Mouse (Mus musculus) monocyte, adult 2 months (primary cell): Measurements from ENCODE around the gene Chil1.
A peak's percentile ranks its signal among the peaks of the same experiment; 100 is the strongest.

Source experiments
- DNase-seq, 2 experiments: peaks; one replicate each; pipeline ENCODE4 v3.0.0; 2022; ENCODE audit warnings: low spot score in 2 of 2, low read depth in 1 of 2

Gene Chil1

GRCm38 (mm10) chr1:134182025-134182424 is at the start of gene Chil1:
Gene Chil1 (plus strand): TSS chr1:134182176.
- DNase-seq = no peak

DNA sequence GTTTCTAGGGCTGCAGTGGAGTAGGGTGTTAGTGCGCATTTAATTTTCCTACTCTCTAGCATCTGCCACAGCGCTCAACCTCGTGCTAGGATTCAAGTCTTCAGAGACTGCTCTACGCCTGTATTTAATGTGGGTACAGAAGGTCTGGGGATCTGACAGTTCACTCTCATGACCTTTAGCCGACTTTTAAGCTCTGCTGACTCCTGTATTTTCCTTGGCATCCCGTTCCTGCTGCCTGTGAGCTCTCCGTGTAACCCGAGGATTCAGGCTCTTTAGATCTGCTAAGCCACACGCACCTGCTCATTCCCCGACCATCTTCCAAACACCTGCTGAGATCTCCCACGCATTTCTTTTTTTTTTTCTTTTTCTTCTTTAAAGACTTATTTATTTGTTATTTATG is 48.7 kb upstream of the Chil1 start:
- DNase-seq = no peak

- no peak for DNase-seq
Observed at GRCm38 (mm10) chr1:134136351-134136750, 45.6 kb upstream of the Chil1 start.

DNA sequence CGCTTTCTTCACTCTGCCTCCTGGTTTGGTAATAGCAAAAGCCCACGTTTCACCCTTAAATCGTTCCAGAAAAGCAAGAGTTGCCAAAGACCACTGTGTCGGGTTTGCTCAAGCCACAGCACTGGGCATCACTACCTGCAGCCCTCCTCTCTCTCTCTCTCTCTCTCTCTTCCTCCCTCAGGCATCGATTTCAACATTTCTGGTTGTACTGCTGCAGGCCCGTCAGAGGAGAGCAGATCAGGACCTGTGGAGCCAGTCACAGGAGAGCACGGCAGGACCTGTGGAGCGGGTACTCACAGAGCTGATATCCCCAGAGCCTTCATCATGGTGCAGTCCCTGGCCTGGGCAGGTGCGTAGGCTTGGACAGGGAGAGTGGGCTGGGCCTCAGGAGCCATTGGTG is 43.6 kb upstream of the Chil1 start:
- no peak for DNase-seq

DNA sequence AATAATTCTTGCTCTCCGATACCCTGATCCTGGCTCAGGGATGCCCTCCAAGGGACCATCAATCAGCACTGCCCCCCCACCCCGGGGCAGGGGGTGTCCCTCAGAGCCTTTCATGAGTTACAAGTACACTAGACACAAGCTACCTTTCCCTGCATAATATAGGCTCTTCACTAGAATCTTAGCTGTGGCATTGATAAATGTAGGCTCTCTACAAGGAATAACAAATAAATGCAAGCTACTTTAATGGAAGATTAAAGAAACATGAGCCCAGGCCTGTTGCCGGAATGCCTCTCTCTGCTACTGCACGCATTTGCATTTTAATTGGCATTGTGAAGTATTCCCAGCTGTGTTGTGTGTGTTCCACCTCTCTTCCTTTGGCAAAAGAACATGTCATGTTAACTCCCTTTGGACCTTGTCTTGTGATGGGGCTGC is 39.6 kb upstream of the Chil1 start:
- DNase-seq = no peak

- DNase-seq = no peak
Observed at GRCm38 (mm10) chr1:134146066-134146465, 35.9 kb upstream of the Chil1 start.

- DNase-seq = no peak
Observed at GRCm38 (mm10) chr1:134150076-134150475, 31.9 kb upstream of the Chil1 start.

- DNase-seq = no peak
Observed at GRCm38 (mm10) chr1:134150745-134151144, 31.2 kb upstream of the Chil1 start.

DNA sequence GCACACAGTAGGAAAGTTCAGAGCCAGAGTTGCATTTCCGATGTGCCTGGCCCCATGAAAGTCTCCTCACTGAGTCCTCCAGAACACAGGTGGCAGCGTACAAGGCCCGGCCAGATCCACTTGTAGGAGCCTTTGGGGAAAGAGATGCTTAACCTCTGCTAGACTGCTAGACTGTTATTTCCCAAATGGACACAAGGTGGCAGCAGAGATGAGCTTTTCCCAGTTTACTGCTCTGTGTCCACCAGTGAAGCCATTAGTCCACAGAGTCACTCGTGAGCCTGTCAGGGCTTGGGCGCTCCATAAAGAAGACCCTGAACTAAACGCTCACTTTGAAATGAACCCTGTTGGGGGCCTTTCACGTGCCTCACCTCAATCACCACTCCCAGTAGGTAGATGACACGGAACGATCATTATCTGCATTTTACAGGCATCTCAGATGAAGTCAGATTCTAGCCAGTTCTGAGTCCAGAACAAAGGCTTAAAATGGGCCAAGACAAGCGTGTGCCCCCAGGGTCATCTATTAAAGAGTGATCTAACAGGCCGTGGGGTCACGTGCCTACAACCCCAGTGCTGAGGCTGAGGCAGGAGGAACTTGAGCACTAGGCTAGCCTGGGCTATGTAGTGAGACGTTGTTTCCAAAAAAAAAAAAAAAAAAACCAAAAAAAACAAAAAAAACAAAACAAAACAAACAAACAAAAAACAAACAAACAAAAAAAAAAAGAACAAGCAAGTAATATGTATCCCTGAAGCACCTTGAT is 30.1 kb upstream of the Chil1 start:
- DNase-seq = peak; percentile 21 to 50

GRCm38 (mm10) chr1:134152626-134153590 is 29.1 kb upstream of the Chil1 start:
- no peak for DNase-seq

DNA sequence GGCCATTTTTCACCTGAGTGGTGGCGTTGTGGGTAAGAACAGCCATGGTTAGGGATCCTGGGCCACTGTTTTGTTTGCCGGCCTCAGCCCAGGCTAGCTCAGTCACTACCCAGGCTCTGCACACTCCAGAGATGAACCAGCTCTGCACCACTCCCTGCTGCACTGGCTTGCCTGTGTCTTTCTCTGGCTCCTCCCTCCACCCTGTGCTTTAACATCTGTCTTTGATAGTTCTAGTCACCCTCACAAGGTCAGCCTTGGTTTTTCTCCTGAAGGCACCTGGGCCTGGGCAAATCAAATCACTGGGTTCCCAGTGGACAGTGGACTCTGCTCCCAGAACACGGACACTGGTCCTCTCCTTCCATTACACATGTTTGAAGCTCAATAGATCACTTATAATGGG is 27.9 kb upstream of the Chil1 start:
- DNase-seq = no peak

GRCm38 (mm10) chr1:134154655-134155054 is 27.3 kb upstream of the Chil1 start:
- DNase-seq = no peak

DNA sequence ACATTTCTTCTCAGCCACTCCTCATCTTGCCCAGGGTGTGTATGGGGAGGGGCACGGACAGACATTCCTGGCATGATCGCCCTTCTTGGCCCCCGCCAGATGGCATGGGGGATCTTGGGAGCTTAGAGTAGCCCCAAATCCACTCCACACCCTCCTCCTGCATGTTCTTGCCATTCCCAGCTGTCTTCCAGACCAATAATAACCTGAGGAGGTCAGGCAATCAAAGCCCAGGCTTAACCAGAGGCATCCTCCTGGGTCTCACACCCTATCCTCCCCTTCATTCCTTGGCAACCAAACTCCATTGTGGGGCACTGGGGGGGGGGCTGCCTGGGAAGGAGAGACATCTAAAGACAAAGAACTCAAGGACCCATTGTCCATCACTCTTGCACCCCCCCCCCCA is 21.6 kb upstream of the Chil1 start:
- DNase-seq = no peak

GRCm38 (mm10) chr1:134161399-134161798 is 20.6 kb upstream of the Chil1 start:
- no peak for DNase-seq

DNA sequence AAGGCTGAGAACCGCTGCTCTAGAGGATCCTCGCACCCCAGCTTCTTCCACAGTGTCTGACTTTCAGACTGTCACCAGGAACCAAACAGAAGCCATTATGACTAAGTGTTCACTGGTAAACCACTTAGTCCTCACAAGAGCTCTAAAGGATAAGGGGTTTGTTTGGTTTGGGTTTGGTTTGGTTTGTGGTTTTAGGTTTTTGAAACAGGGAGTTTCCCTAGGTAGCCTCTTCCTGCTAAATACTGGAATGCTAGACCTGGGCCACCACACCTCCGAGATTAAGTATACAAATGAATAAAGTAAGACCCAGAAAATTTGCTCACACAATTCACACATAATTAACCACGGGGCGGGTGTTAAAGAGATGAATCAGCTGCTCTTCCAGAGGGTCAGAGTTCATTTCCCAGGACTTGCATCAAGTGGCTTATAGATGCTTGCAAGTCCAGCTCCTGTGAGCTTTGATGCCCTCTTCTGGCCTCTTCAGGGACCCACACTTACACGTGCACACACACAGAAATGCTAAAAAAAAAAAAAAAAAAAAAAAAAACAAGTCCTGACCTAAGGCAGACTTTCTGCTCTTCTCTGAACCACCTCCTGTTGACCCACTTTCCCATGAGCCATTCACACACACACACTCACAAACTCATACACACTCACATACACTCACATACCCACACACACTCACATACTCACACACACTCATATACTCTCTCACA is 19.3 kb upstream of the Chil1 start:
- DNase-seq = no peak

DNA sequence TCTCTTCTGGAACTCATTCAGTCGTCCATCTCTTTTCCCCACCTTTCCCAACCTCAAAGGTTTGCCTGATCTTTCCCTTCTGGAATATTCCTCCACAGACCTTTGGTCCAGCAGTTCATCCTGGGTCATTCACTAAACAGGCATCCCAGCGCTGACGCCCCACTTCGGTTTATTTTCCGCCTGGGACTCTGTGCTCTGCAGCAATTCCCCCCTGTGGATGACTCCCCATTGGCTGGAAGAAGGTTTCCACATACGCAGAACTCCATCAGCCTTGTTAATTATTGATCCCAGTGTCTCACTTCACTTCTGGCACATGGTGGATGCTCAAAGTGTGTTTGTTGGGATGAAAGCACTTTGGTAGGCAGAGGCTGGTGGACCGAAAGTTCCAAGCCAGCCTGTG is 18.5 kb upstream of the Chil1 start:
- no peak for DNase-seq

DNA sequence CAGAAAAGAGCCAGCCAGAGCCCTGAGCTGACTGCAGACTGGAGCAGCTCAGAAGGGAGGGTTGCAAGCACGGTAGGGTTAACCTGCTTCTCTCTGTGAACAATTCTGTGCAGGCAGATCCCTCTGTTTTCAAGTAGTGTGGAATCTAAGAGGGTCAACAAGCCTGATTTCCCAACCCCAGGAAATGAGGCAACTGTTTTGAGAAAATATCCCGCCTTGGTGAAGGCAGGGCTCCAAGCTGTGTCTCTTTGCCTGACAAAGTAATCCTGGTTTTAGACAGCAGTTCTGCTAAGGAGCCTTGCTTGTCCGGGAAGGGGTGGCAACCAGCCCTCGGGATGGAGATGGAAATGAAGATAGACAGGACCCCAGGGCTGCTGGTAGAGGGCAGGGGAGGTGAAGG is 17.5 kb upstream of the Chil1 start:
- no peak for DNase-seq

- no peak for DNase-seq
Observed at GRCm38 (mm10) chr1:134166547-134166946, 15.4 kb upstream of the Chil1 start.

DNA sequence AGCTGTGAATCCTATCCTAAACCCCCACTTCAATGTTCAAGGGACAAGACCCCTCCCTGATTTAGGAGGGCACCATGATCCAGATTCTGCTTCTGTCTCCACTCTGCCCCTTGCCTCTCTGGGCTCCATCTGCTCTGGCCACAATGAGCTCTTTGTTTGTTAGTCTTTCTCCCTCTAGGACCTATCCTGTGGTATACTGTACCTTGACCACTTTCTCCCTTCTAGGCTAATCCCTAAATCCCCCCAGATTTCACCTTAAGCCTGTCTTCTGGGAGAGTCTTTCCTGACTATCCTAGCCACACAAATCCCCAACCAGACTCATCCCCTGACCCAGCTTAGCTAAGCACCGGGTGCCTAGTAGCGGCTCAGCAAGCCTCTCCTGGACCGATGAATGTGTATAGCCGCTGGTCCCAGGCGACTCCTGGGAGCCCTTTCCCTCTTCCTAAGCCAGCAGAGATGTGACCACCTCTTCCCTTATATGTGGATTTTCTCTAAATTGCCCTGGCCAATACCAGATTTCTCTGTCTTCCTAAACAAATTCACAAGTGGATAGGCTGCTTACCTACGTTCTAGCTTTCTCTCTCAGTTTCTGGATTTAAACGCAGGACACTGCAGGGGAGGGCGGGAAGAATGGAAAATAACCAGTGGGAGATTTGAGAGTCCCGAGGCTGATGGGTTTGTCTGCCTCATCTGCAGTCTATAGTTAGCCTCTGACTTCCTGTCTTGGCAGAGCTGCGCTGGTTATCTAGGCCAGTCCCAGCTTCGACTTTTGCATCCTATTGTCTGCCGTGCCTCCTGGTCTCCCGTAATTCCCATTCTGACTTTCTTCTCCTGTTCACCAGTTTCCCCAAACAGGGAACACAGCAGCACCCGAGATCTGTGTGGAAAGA is 14.3 kb upstream of the Chil1 start:
- no peak for DNase-seq

DNA sequence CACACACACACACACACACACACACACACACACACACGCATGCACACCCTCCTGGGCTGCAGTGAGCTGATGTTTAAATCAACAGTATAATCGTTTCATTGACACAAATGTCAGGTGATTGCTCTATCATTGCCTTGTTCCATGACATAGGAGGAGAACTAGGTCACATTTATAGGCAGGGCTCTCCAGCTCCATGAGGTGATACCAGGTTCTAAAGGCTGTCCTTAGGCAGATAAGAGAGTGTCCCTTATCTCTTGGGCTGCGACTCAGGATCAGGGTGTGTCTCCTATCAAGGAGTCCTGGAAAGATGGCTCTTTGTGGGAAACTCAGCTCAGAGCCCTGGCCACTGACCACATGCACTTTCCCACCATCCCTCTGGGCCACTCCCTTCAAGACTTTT is 13.4 kb upstream of the Chil1 start:
- DNase-seq = no peak
